Mouse (Mus musculus) embryonic facial prominence, embryonic 12.5 days (tissue): ENCODE measurements around the gene Grk4. TPM values are rescaled to one million over a fixed set of nuclear protein-coding genes. Genes with fewer than 3 reads are reported as not detected.
A peak's percentile ranks its signal among the peaks of the same experiment; 100 is the strongest.

ENCODE experiments used
- ATAC-seq: fragments of 200-750 bp; cut with Nextera tagmentation; 2 replicates; pipeline ENCODE4 v1.8.0; 2017; ENCODE audit not compliant: insufficient number of reproducible peaks, insufficient read depth, low FRiP score, low TSS enrichment
- H3K27ac ChIP-seq: fragments of 300-500 bp; sonication (generic); 2 replicates; pipeline ENCODE4 v1.5.1; 2016; ENCODE audit warnings: mild to moderate bottlenecking
- H3K27me3 ChIP-seq: fragments of 300-500 bp; sonication (generic); 2 replicates; pipeline ENCODE4 v1.6.1; 2016; ENCODE audit warnings: mild to moderate bottlenecking, moderate library complexity
- H3K36me3 ChIP-seq: fragments of 300-500 bp; sonication (generic); 2 replicates; pipeline ENCODE4 v1.6.1; 2016; ENCODE audit warnings: mild to moderate bottlenecking
- H3K4me1 ChIP-seq: fragments of 300-500 bp; sonication (generic); 2 replicates; pipeline ENCODE4 v1.6.1; 2016
- H3K4me2 ChIP-seq: fragments of 300-500 bp; sonication (generic); replicated peaks from 2 replicates; pipeline ENCODE4 v1.6.1; 2016; ENCODE audit warnings: mild to moderate bottlenecking, moderate library complexity
- H3K4me3 ChIP-seq: fragments of 300-500 bp; sonication (generic); 2 replicates; pipeline ENCODE4 v1.5.1; 2016; ENCODE audit warnings: mild to moderate bottlenecking
- H3K9ac ChIP-seq: fragments of 300-500 bp; sonication (generic); 2 replicates; pipeline ENCODE4 v1.6.1; 2016; ENCODE audit warnings: mild to moderate bottlenecking, moderate library complexity
- H3K9me3 ChIP-seq: fragments of 300-500 bp; sonication (generic); 2 replicates; pipeline ENCODE4 v1.6.1; 2016; ENCODE audit warnings: mild to moderate bottlenecking, moderate library complexity
- WGBS: fragments of 180-500 bp; shearing (Covaris S2); methylation state at CpG from one replicate; pipeline ENCODE4 v1.1.7; 2016; 5-methylcytosine and 5-hydroxymethylcytosine counted together
- microRNA counts: library from miRNA; unstranded; fragments of <30 nt; microRNA quantifications from one replicate; lab custom pipeline; 2017
- microRNA-seq: library from miRNA; unstranded; fragments of <30 nt; microRNA quantifications from one replicate; pipeline ENCODE4, GENCODE M21; 2017
- polyA plus RNA-seq: library from polyadenylated mRNA; unstranded; fragments of >200 nt; fragmentation: Nextera tagmentation; extraction: Ambion mirVana; gene quantifications from 2 replicates; pipeline ENCODE4 v1.2.1, GENCODE M21; 2016

The Grk4 gene
- polyA plus RNA-seq, 1 experiment from 2014 or later: 4.8 TPM

DNA sequence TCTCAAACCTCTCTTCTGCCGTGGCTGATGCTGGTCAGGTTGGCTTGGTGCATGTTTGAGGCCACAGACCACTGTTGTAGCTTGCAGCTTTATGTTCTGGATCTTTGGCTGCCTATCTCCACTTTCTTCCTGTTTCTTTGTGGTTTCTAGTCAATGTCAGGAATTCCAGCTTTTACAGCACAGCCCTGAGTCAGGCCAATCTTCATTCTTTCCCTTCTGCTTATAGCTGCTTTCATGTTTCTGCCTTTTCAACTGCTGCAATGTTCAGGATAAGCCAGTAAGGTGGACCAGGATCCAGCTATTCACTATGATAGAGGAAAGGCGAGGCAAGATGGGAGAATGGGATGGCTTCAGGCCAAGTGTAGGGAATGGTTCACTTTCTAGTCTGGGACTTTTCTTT lies 131.0 kb downstream of the Grk4 start:
- Histone ChIP-seq H3K4me2 (no peak overlapping the region), H3K36me3 (peaks cover 27% of the 10 kb centered on the region), H3K9ac (no peak overlapping the region), H3K27ac (no peak overlapping the region), H3K4me3 (no peak overlapping the region), H3K4me1 (no peaks in the 10 kb centered on the region), H3K9me3 (no peaks in the 10 kb centered on the region), H3K27me3 (no peaks in the 10 kb centered on the region)
- no peak for ATAC-seq
- 82% methylated on average over 2 of the region's 2 CpGs for WGBS

DNA sequence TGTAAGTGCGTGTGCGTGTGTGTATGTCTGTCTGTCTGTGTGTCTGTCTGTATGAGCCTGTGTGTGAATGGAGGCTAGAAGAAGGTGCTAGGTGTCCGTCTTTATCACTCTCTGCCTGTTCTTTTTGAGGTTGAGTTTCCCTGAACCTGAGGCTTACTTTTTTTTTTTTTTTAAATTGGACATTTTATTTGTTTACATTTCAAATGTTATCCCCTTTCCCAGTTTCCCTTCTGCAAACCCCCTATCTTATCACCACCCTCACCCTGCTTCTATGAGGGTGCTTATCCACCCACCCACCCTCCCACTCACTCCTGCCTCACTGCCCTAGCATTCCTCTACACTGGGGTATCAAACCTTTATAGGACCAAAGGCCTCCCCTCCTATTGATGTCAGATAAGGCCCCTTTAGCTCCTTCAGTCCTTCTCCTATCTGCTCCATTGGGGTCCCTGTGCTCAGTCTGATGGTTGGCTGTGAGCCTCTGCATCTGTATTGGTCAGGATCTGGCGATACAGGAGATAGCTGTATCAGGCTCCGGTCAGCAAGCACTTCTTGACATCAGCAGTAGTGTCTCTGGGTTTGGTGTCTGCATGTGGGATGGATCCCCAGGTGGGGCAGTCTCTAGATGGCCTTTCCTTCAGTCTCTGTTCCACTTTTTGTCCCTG lies 140.2 kb downstream of the Grk4 start:
- no peak overlapping the region for H3K4me2 ChIP-seq
- WGBS: 92% methylated on average over 5 of the region's 5 CpGs
- H3K36me3 ChIP-seq: peaks cover 49% of the 10 kb centered on the region
- H3K9me3 ChIP-seq: no peaks in the 10 kb centered on the region
- H3K4me1 ChIP-seq: no peaks in the 10 kb centered on the region
- H3K27ac ChIP-seq: no peak overlapping the region
- H3K9ac ChIP-seq: no peak overlapping the region
- H3K4me3 ChIP-seq: no peak overlapping the region
- no peaks in the 10 kb centered on the region for H3K27me3 ChIP-seq
- ATAC-seq: no peak

MicroRNA genes within 50 kb of the gene (microRNA counts, 519-probe panel; counts per million panel counts)
- 460 counts per million, percentile 65 among the panel's probes with 10 or more counts for microRNA mmu-miR-467g (lab: Ali Mortazavi, UCI)

Small RNA genes lying within 50 kb of the gene (microRNA-seq; reads per million reads assigned to microRNA genes)
- not detected for gene Mir467g

Other genes starting within 250 kb of the Grk4 start
- gene Tnip2, start 146.4 kb upstream of the Grk4 start, polyA plus RNA-seq: 12.0 and 12.6 TPM in 2 replicates
- 12.9 and 20.6 TPM in 2 replicates for gene Sh3bp2, start 134.5 kb upstream of the Grk4 start, polyA plus RNA-seq
- gene Add1, start 86.7 kb upstream of the Grk4 start, polyA plus RNA-seq: 203 and 208 TPM in 2 replicates
- gene Mfsd10, start 23.2 kb upstream of the Grk4 start, polyA plus RNA-seq: 112 and 121 TPM in 2 replicates
- gene Nop14, start 231 bp upstream of the Grk4 start, polyA plus RNA-seq: 26.8 and 32.8 TPM in 2 replicates
- gene Htt, start 101.4 kb downstream of the Grk4 start, polyA plus RNA-seq: 18.1 and 20.5 TPM in 2 replicates
- 0.59 and 1.3 TPM in 2 replicates for gene Msantd1, start 247.6 kb downstream of the Grk4 start, polyA plus RNA-seq